Mouse (Mus musculus): Measurements from ENCODE around the gene Ceacam12. TPM values are rescaled to one million over a fixed set of nuclear protein-coding genes. Genes with fewer than 3 reads are reported as not detected.
"Not testable (repeated sequence)": the region's sequence is repeated elsewhere in the genome, so short reads cannot be mapped to it uniquely, and the experiment has no call there.

The Ceacam12 gene
- total RNA-seq (2021) = not detected

DNA sequence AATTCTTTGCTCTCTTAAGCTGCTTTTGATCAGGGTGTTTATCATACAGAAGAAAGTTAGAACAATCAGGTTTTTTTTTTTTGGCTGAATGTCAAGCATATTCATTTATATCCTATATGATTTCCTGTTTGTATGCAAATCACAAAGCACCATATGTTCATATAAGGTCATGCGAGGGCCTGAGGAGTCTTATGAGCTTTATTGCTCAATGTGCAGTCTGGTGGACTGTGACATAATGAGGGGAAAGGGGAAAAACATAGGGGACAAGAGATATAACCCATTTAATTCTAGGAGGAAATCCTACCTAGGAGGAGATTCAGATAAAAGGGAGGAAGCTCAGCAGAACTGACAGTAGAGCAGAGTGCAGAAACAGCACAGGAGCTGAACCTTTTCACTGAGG is at the start of gene Ceacam12:
TSS of gene Ceacam12 (plus strand) at position 301 of the 400 bp plus-strand sequence.
- no peak for DNase-seq

DNA sequence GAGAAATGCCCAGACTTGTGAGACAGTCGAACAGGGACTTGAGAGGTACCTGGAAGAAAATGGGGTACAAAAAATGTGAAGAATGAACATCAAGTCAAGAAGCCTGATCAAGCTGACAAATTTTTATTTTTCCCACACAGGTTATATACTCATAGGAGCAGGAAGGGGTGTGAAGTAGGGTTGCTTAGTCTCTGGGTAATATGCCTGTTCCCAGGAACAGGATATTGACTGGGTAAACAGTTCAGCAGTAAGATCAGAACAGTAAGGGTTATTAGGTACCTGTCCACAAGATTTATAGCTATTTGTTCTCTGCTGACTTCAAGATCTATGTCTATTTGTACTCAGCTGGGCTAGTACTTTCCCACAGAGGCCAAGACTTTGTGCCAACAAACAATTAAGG is 8.1 kb downstream of the Ceacam12 start:
- DNase-seq = not testable (repeated sequence)

DNA sequence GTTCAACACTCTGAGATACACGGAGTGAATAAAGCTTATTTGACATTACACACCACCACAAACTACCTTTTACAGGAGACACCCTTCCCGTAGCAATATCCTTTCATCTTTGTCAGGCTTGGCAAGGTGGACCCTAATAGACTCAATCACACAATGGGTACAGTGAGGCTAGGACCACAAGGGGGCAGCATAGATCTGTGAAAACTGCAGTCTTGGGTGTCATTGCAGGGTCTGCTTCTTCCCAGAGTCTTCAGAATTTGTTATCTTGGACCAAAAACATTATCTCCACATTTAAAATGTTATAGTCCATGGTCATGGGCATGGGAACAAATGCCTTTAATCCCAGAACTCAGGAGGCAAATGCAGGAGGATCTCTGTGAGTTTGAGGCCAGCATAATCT is 35.1 kb downstream of the Ceacam12 start:
- DNase-seq = no peak

Small RNA genes within 50 kb of the gene (microRNA-seq; reads per million reads assigned to microRNA genes)
- 0 reads per million in 2 experiments for gene Gm22414

Other genes with a start within 250 kb of the Ceacam12 start
- not detected for gene Gm5155, start 194.2 kb upstream of the Ceacam12 start, total RNA-seq (2021)
- gene Ceacam11, start 93.8 kb upstream of the Ceacam12 start, total RNA-seq (2021) = not detected
- not detected for gene Ceacam13, start 56.0 kb upstream of the Ceacam12 start, total RNA-seq (2021)
- not detected for gene Igfl3, start 110.6 kb downstream of the Ceacam12 start, total RNA-seq (2021)
- not detected for gene Mill1, start 179.4 kb downstream of the Ceacam12 start, total RNA-seq (2021)